Mouse (Mus musculus) urinary bladder, postnatal 10 days (tissue): ENCODE measurements around the gene Dglucy.

ENCODE experiments used
- DNase-seq: peaks from one replicate; pipeline ENCODE4 v3.0.0; 2022; ENCODE audit warnings: low spot score

The Dglucy gene

GRCm38 (mm10) chr12:100841211-100841792 is 62.4 kb downstream of the Dglucy start:
- DNase-seq = peak; percentile 46

GRCm38 (mm10) chr12:100843171-100843570 is 64.3 kb downstream of the Dglucy start:
- no peak for DNase-seq

- no peak for DNase-seq
These were observed 65.7 kb downstream of the Dglucy start for GRCm38 (mm10) chr12:100844546-100844945.

- no peak for DNase-seq
These were observed 67.0 kb downstream of the Dglucy start for GRCm38 (mm10) chr12:100845829-100846228.

- no peak for DNase-seq
These were observed 67.7 kb downstream of the Dglucy start for GRCm38 (mm10) chr12:100846566-100846965.

GRCm38 (mm10) chr12:100847437-100848080 is 68.7 kb downstream of the Dglucy start:
- DNase-seq = no peak

GRCm38 (mm10) chr12:100849421-100850138 is 70.7 kb downstream of the Dglucy start:
- DNase-seq = no peak

- no peak for DNase-seq
These were observed 73.5 kb downstream of the Dglucy start for GRCm38 (mm10) chr12:100852370-100852769.

GRCm38 (mm10) chr12:100856337-100856736 is 77.5 kb downstream of the Dglucy start:
- no peak for DNase-seq

- no peak for DNase-seq
These were observed 78.9 kb downstream of the Dglucy start for GRCm38 (mm10) chr12:100857791-100858190.

- DNase-seq = no peak
These were observed 83.4 kb downstream of the Dglucy start for GRCm38 (mm10) chr12:100862272-100862671.

- no peak for DNase-seq
These were observed 84.1 kb downstream of the Dglucy start for GRCm38 (mm10) chr12:100862856-100863446.

GRCm38 (mm10) chr12:100865072-100865471 is 86.2 kb downstream of the Dglucy start:
- no peak for DNase-seq

GRCm38 (mm10) chr12:100865509-100866078 is 86.7 kb downstream of the Dglucy start:
- no peak for DNase-seq

GRCm38 (mm10) chr12:100867097-100867496 is 88.2 kb downstream of the Dglucy start:
- DNase-seq = no peak

GRCm38 (mm10) chr12:100868049-100868622 is 89.3 kb downstream of the Dglucy start:
- DNase-seq = no peak

- DNase-seq = no peak
These were observed 92.4 kb downstream of the Dglucy start for GRCm38 (mm10) chr12:100871234-100871633.

- no peak for DNase-seq
These were observed 93.0 kb downstream of the Dglucy start for GRCm38 (mm10) chr12:100871841-100872240.

GRCm38 (mm10) chr12:100873612-100874011 is 94.8 kb downstream of the Dglucy start:
- DNase-seq = no peak

GRCm38 (mm10) chr12:100875553-100875952 is 96.7 kb downstream of the Dglucy start:
- no peak for DNase-seq

GRCm38 (mm10) chr12:100875960-100876359 is 97.1 kb downstream of the Dglucy start:
- DNase-seq = no peak

- no peak for DNase-seq
These were observed 99.1 kb downstream of the Dglucy start for GRCm38 (mm10) chr12:100877936-100878335.
